Mouse (Mus musculus): ENCODE measurements at regions not wholly inside any gene's neighbourhood (a gene's known extent, or its start where the extent isn't known, plus 50 kb on each side); places are given as distances from the start of the nearest gene placed in this dataset.

DNA sequence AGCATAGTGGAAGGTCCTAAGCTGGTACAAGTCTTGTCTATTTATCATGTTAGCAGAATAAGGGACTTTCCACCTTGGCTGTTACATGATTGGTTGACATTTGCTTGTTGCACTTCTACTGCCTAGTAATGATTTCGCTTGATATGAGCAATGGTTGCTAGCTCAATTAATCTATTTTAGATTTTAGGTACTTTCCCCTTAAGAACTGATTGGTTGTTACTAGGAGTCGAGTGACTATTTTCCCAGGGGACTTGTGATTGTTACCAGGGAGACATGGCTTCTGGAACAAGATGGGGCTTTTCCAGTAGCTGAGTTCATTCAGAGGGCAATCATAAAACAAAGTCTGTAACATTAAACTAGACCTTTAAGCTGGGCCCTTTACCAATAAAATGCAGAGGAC, 100.9 kb downstream of the Nup35 start:
- WGBS: 78% methylated on average over 2 of the region's 2 CpGs
- H3K27me3 ChIP-seq (ENCODE audit: insufficient read depth, poor library complexity, severe bottlenecking): no peaks in the 10 kb centered on the region
- no peak overlapping the region for H3K4me3 ChIP-seq

DNA sequence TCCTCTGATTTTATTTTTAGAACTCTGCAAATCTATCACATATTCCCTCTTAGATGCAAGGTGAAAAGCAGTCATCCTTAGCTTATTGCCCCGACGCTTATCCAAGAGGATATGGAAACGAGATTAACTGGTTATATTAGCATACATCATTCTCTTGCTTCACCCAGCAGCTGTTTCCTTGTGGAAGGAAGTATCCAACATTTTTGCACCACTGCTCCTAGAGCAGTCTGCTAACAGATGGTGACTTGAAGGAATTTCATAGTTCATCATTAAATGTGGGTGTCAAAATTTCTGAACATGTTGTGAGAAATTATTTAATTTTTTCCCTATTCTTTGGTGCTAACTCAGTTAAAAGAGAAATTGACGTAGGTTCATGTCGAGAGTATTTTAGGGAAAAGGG, 107.0 kb downstream of the Nup35 start:
- H3K27ac ChIP-seq: no peak overlapping the region
- no peaks in the 10 kb centered on the region for H3K27me3 ChIP-seq (ENCODE audit: insufficient read depth, poor library complexity, severe bottlenecking)
- no peaks in the 10 kb centered on the region for H3K9me3 ChIP-seq
- no peak for DNase-seq (ENCODE audit: low spot score)
- no peak overlapping the region for H3K4me3 ChIP-seq
- 83% methylated on average over 5 of the region's 5 CpGs for WGBS
- no peaks in the 10 kb centered on the region for H3K36me3 ChIP-seq
- no peaks in the 10 kb centered on the region for H3K4me1 ChIP-seq (replicated peaks)

More for the DNA sequence above, 100.9 kb downstream of the Nup35 start:
- no peaks in the 10 kb centered on the region for H3K4me1 ChIP-seq (replicated peaks)
- no peak for DNase-seq (ENCODE audit: low spot score)
- H3K27ac ChIP-seq: no peak overlapping the region
- no peaks in the 10 kb centered on the region for H3K36me3 ChIP-seq
- no peaks in the 10 kb centered on the region for H3K9me3 ChIP-seq

DNA sequence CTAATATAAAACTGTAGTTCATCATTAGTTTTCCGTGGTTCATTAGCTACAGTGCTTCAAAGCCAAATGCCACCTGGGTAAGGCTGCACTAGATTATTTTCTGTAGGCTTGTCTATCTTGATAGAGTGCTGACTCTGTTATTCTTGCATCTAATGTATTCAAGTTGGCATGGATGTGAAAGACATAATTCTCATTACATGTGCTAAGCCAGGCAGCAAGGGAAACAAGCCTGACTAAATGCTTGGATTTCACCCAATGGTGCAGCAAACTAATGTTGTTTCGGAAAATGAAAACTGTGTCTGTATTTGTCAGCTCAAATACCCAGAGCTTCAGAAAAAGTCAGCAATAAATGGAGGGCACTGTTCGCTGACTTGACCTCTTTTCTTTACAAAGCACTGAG, 114.3 kb downstream of the Nup35 start:
- Histone ChIP-seq H3K4me3 (no peak overlapping the region), H3K36me3 (no peaks in the 10 kb centered on the region), H3K4me1 (replicated peaks) (no peaks in the 10 kb centered on the region), H3K9me3 (no peaks in the 10 kb centered on the region), H3K27ac (no peak overlapping the region), H3K27me3 (ENCODE audit: insufficient read depth, poor library complexity, severe bottlenecking) (no peaks in the 10 kb centered on the region)
- 86% methylated on average over 3 of the region's 3 CpGs for WGBS
- no peak for DNase-seq (ENCODE audit: low spot score)

DNA sequence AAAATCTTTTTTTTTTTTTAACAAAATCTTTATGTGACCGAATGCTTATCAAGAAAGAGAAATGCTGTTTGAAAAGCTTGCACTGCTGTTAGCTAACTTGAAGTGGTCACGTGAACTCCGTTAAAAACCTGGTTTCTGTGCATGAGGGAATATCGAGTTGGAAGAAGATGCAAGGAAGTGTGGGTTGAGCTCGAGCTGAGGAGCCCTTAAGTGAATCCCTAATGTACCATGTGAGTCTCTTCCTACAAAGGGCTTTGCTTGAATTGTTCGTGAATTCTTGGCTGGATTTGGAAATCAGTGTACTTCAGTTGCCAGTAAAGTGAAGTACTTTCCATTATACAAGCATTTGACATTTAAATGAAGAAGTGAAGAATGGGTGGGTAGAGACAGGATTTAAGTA, 129.7 kb downstream of the Nup35 start:
- WGBS: 80% methylated on average over 6 of the region's 6 CpGs
- Histone ChIP-seq H3K9me3 (no peaks in the 10 kb centered on the region), H3K27ac (no peak overlapping the region), H3K4me3 (no peak overlapping the region), H3K27me3 (ENCODE audit: insufficient read depth, poor library complexity, severe bottlenecking) (no peaks in the 10 kb centered on the region), H3K4me1 (replicated peaks) (no peaks in the 10 kb centered on the region), H3K36me3 (no peaks in the 10 kb centered on the region)
- no peak for DNase-seq (ENCODE audit: low spot score)

DNA sequence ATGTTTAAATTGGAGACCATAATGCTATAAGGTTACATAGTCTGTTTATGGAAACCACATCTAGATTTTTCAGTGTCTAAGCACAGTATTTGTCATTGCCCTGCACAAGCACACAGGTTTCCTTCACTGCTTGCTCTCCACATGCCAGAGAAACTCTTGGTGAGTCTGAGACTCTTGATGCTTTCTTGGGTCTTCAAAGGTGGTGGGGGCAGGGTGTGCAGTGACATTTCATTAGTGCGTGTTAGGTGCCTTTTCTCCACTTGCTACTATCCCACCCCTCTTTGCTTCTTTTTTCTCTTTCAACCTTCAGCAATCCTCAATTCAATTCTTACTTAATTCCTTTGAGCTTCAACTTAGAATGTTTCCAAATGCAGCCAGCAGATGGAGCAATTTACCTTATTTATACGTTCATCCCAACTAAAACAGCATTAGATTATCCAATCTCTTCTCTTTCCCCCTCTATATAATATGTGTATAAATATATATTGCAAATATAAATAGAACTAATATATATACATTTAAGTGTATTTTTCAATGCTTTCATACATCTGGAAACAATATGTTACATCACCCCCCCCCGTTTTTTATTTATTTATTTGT, 145.1 kb downstream of the Nup35 start:
- Histone ChIP-seq H3K36me3 (no peaks in the 10 kb centered on the region), H3K27me3 (ENCODE audit: insufficient read depth, poor library complexity, severe bottlenecking) (no peaks in the 10 kb centered on the region), H3K27ac (no peak overlapping the region), H3K4me3 (no peak overlapping the region), H3K4me1 (replicated peaks) (no peaks in the 10 kb centered on the region), H3K9me3 (no peaks in the 10 kb centered on the region)
- 43% methylated on average over 3 of the region's 3 CpGs for WGBS
- DNase-seq (ENCODE audit: low spot score): no peak

DNA sequence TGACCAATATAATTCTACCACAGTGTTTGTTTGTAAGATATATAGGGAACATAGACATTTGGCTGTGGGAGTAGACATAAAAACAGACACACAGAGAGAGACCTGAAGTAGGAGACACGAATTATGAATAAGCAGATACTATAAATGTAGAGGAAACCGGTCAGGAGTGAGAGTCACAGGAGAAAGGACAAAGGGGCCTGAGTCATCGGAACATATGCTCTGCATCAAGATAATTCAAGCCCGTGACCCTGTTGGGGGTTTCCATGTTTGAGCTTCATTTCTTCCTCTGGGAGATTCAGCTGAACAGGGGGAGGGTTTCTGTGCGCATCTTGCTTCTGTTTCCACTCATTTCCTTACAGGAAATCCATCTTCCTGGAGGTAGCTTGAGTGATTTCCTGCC, 154.1 kb downstream of the Nup35 start:
- H3K4me3 ChIP-seq: no peak overlapping the region
- H3K4me1 ChIP-seq (replicated peaks): no peaks in the 10 kb centered on the region
- DNase-seq (ENCODE audit: low spot score): no peak
- no peaks in the 10 kb centered on the region for H3K9me3 ChIP-seq
- H3K36me3 ChIP-seq: no peaks in the 10 kb centered on the region
- WGBS: 76% methylated on average over 5 of the region's 5 CpGs
- no peaks in the 10 kb centered on the region for H3K27me3 ChIP-seq (ENCODE audit: insufficient read depth, poor library complexity, severe bottlenecking)
- H3K27ac ChIP-seq: no peak overlapping the region

DNA sequence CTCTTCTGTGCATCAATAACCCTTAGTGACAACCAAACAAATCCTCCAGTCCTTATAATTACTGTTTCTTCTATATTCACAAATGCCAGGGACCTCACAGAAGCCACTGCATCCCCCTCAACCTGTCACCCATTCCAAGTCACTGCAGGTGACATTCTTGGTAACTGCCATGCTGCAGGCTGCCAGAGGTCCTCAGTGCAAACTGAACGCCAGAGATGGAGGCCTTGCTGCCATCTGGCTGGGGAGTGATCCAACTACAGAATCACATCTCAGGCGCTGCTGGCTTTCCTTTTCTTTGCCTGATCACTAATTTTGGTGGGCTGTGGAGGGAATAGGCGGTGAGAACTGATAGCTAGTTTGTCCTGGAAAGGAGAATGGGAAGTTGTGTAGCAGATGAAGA, 155.4 kb downstream of the Nup35 start:
- Histone ChIP-seq H3K9me3 (no peaks in the 10 kb centered on the region), H3K36me3 (no peaks in the 10 kb centered on the region), H3K4me1 (replicated peaks) (no peaks in the 10 kb centered on the region), H3K4me3 (no peak overlapping the region), H3K27me3 (ENCODE audit: insufficient read depth, poor library complexity, severe bottlenecking) (no peaks in the 10 kb centered on the region), H3K27ac (no peak overlapping the region)
- 74% methylated on average over 3 of the region's 3 CpGs for WGBS
- no peak for DNase-seq (ENCODE audit: low spot score)

DNA sequence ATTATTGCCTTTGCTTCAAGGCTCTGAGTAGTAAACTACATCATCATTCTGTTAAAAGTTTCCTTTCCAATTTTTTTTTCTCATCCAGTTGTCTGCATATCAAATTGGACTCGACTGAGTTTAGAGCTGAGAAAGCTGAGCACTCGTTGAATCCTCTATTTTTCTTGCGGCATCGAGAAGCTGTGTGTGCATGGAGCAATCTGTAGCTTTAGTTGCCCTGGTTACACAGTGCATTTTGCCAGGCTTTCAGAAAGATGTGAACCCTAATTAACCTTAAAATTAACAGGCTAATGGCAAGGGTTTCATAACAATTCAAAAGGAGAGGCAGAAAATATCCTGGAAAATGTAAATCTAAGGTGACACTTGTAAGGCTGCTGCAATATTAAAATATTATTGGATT, 169.3 kb downstream of the Nup35 start:
- no peak for DNase-seq (ENCODE audit: low spot score)
- 89% methylated on average over 4 of the region's 4 CpGs for WGBS
- no peaks in the 10 kb centered on the region for H3K9me3 ChIP-seq

DNA sequence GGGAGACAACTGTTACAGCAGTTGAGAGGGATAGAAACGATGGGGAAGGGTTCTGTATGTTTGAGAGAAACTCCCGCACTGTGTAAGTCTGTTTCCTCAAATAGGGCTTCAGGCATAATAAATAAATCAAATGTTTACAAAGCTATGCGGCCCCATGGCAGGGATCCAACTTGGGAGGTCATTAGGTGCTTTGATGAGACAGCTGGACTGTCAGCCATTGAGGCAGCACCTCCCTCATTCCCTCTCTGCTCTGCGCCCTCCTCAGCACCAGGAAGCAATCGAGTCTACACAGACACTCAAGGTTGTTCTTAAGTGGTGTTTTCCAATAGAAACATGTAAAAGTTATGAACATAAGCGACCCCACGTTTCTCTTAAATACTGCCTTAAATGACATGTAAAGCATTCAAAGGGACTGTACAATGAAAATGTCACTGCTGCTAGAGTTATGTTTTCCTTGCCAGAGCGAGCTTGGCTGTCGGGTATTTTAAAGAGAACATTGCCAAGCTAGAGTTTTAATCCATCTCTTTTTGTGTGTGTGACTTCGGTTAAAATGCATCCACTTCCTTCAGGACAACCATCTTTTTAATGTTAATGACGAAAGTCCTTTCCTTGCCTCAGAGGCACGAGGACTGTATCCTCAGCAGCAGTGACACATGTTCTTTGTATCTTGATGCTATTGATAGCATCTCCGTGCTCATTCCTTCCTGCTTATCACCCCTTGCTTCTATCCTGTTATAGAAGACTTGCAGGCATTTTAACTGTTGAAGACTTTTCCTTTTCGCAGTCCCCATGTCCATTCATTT, 176.5 kb downstream of the Nup35 start:
- no peak overlapping the region for H3K4me3 ChIP-seq
- WGBS: 80% methylated on average over 14 of the region's 14 CpGs

More for the DNA sequence above, 169.3 kb downstream of the Nup35 start:
- no peak overlapping the region for H3K27ac ChIP-seq
- H3K36me3 ChIP-seq: no peaks in the 10 kb centered on the region
- H3K4me3 ChIP-seq: no peak overlapping the region
- H3K27me3 ChIP-seq (ENCODE audit: insufficient read depth, poor library complexity, severe bottlenecking): no peaks in the 10 kb centered on the region
- H3K4me1 ChIP-seq (replicated peaks): no peaks in the 10 kb centered on the region; the same call in 1 of the 2 replicates

DNA sequence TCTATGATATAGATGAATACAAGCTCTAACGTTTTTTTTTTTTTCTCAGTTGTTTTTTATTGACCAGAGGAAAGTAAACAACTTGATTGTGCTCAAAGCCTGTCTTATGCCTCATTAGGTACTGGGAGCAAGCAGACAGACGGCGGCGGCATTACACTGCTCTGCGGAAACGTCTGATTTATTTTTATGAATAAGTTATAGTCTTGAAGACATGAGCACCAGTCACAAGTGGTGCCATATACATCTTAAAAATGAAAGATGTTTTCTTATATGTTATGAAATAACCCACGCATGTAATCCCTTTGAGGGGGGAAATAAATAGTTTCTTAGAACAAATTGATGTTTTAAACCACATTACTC, 177.1 kb downstream of the Nup35 start:
- Histone ChIP-seq H3K36me3 (no peaks in the 10 kb centered on the region), H3K27me3 (ENCODE audit: insufficient read depth, poor library complexity, severe bottlenecking) (no peaks in the 10 kb centered on the region), H3K9me3 (no peaks in the 10 kb centered on the region), H3K27ac (no peak overlapping the region), H3K4me1 (replicated peaks) (no peaks in the 10 kb centered on the region; the same call in 1 of the 2 replicates), H3K4me3 (no peak overlapping the region)
- 85% methylated on average over 7 of the region's 7 CpGs for WGBS
- no peak for DNase-seq (ENCODE audit: low spot score)

More for the DNA sequence above, 176.5 kb downstream of the Nup35 start:
- H3K27ac ChIP-seq: no peak overlapping the region
- no peaks in the 10 kb centered on the region for H3K36me3 ChIP-seq
- no peaks in the 10 kb centered on the region for H3K27me3 ChIP-seq (ENCODE audit: insufficient read depth, poor library complexity, severe bottlenecking)
- H3K4me1 ChIP-seq (replicated peaks): no peaks in the 10 kb centered on the region; the same call in 1 of the 2 replicates
- H3K9me3 ChIP-seq: no peaks in the 10 kb centered on the region
- no peak for DNase-seq (ENCODE audit: low spot score)

DNA sequence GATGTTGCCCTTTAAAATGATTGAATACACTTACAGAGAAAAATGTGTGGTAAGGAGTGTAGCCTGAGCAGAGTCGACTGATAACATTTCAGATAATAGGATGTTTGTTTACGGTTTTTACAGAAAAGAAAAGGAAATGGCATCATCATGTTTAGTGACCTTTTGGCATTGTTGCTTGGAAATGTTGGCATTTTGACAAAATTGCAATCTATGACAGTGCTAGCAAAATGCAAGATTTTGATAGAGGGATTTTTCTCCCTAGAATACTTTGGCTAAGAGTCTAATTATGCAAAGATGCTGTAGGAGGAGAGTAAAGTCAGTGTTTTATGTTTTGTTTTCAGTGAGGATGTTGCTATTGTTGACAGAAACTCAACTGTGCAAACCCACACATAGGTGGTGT, 202.2 kb downstream of the Nup35 start:
- Histone ChIP-seq H3K36me3 (no peaks in the 10 kb centered on the region), H3K9me3 (no peaks in the 10 kb centered on the region), H3K4me1 (replicated peaks) (no peaks in the 10 kb centered on the region), H3K27ac (no peak overlapping the region), H3K4me3 (no peak overlapping the region), H3K27me3 (ENCODE audit: insufficient read depth, poor library complexity, severe bottlenecking) (no peaks in the 10 kb centered on the region)
- DNase-seq (ENCODE audit: low spot score): no peak
- WGBS: 82% methylated on average over 2 of the region's 2 CpGs

DNA sequence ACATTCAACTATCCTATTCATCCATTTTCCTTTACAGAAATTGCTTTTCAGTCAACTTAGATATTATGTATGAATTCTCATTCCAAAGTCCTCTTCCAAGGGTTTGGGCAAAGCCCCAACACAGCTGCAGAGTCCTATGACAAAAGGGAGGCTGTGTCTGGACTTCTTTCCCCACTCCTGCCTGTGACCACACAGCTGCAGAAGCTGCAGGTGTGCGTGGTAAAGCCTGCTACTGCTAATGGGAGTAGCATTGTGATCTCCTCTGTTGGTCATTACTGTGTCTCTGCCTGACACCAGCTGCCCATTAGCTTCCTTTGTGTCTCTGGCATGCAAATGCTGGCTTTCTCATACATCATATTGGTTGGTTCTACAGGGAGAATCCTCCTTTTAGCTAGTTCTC, 234.0 kb downstream of the Nup35 start:
- Histone ChIP-seq H3K4me3 (no peak overlapping the region), H3K27me3 (ENCODE audit: insufficient read depth, poor library complexity, severe bottlenecking) (no peaks in the 10 kb centered on the region), H3K4me1 (replicated peaks) (peaks cover 3% of the 10 kb centered on the region; the same call in 1 of the 2 replicates), H3K27ac (no peak overlapping the region), H3K36me3 (no peaks in the 10 kb centered on the region), H3K9me3 (no peaks in the 10 kb centered on the region)
- WGBS: 37% methylated on average over 1 of the region's 1 CpGs
- peak; percentile 8 for DNase-seq (ENCODE audit: low spot score)

DNA sequence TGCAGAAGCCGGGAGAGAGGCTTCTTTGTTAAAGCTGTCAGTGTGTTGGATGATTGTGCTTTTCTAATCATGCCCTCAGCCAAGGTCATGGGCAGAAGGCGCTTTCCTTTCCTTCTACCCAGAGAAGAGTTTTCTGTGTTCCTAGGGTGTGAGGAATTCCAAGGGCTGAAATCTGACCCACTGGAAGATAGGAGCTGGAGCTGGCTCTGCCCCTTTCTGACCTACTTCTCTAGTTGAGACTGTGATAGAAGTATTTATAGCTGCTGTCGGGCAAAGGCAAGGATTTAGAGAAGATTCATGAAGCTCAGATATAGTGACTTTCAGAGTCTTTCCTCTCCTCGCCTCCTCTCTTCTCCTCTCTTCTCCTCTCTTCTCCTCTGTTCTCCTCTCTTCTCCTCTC, 238.2 kb downstream of the Nup35 start:
- no peak overlapping the region for H3K27ac ChIP-seq
- 86% methylated on average over 4 of the region's 4 CpGs for WGBS
- DNase-seq (ENCODE audit: low spot score): no peak
- no peaks in the 10 kb centered on the region for H3K9me3 ChIP-seq
- no peaks in the 10 kb centered on the region for H3K36me3 ChIP-seq
- H3K27me3 ChIP-seq (ENCODE audit: insufficient read depth, poor library complexity, severe bottlenecking): no peaks in the 10 kb centered on the region
- H3K4me1 ChIP-seq (replicated peaks): peaks cover 3% of the 10 kb centered on the region; the same call in 1 of the 2 replicates
- H3K4me3 ChIP-seq: no peak overlapping the region
